Mouse (Mus musculus) c-Kit-positive CD71-positive TER-119-positive erythroid progenitor cells, embryonic 14.5 days (primary cell): ENCODE data around the gene Krt75.

ENCODE experiments used
- DNase-seq: peaks from one replicate; pipeline ENCODE4 v3.0.0-alpha.2; 2013; ENCODE audit warnings: low spot score

The Krt75 gene

GRCm38 (mm10) chr15:101573796-101574345 is at the start of gene Krt75:
TSS of gene Krt75 (minus strand) at chr15:101573904.
- DNase-seq, result no peak

GRCm38 (mm10) chr15:101599123-101599522 is 25.4 kb upstream of the Krt75 start:
- no peak for DNase-seq

GRCm38 (mm10) chr15:101588216-101588615 is 14.5 kb upstream of the Krt75 start:
- DNase-seq, result no peak

GRCm38 (mm10) chr15:101584456-101584855 is 10.8 kb upstream of the Krt75 start:
- no peak for DNase-seq

- no peak for DNase-seq
Observed at GRCm38 (mm10) chr15:101583211-101583965, 9.7 kb upstream of the Krt75 start.

- no peak for DNase-seq
Observed at GRCm38 (mm10) chr15:101581701-101582100, 8.0 kb upstream of the Krt75 start.

GRCm38 (mm10) chr15:101575506-101575905 is 1.8 kb upstream of the Krt75 start:
- no peak for DNase-seq

GRCm38 (mm10) chr15:101567780-101568179 is 5.9 kb downstream of the Krt75 start:
- DNase-seq, result no peak

GRCm38 (mm10) chr15:101562850-101563249 is 10.9 kb downstream of the Krt75 start, which contains the start of gene Krt90:
TSS of gene Krt90 (minus strand) at chr15:101562950.
- DNase-seq, result no peak

GRCm38 (mm10) chr15:101558034-101558646 is 15.6 kb downstream of the Krt75 start:
- DNase-seq, result no peak

- DNase-seq, result no peak
Observed at GRCm38 (mm10) chr15:101553169-101553568, 20.5 kb downstream of the Krt75 start.

GRCm38 (mm10) chr15:101552188-101552587 is 21.5 kb downstream of the Krt75 start:
- no peak for DNase-seq

- no peak for DNase-seq
Observed at GRCm38 (mm10) chr15:101550567-101550966, 23.1 kb downstream of the Krt75 start, which contains the start of gene Krt82. TSS of gene Krt82 (minus strand) at chr15:101550667.

GRCm38 (mm10) chr15:101544478-101544877 is 29.2 kb downstream of the Krt75 start:
- DNase-seq, result no peak

- DNase-seq, result no peak
Observed at GRCm38 (mm10) chr15:101542543-101542942, 31.2 kb downstream of the Krt75 start.

- DNase-seq, result no peak
Observed at GRCm38 (mm10) chr15:101538580-101538900, 35.2 kb downstream of the Krt75 start.

GRCm38 (mm10) chr15:101537864-101538579 is 35.7 kb downstream of the Krt75 start:
- no peak for DNase-seq

- DNase-seq, result no peak
Observed at GRCm38 (mm10) chr15:101536054-101536850, 37.5 kb downstream of the Krt75 start.

GRCm38 (mm10) chr15:101532720-101533119 is 41.0 kb downstream of the Krt75 start, which contains the start of gene Krt84:
TSS of gene Krt84 (minus strand) at chr15:101532820.
- no peak for DNase-seq

GRCm38 (mm10) chr15:101522556-101523232 is 51.0 kb downstream of the Krt75 start:
- DNase-seq, result no peak

GRCm38 (mm10) chr15:101519792-101520191 is 53.9 kb downstream of the Krt75 start:
- DNase-seq, result peak; percentile 24
